ENCODE assay signal across 11 mouse cellular contexts in the genomic region with DNA sequence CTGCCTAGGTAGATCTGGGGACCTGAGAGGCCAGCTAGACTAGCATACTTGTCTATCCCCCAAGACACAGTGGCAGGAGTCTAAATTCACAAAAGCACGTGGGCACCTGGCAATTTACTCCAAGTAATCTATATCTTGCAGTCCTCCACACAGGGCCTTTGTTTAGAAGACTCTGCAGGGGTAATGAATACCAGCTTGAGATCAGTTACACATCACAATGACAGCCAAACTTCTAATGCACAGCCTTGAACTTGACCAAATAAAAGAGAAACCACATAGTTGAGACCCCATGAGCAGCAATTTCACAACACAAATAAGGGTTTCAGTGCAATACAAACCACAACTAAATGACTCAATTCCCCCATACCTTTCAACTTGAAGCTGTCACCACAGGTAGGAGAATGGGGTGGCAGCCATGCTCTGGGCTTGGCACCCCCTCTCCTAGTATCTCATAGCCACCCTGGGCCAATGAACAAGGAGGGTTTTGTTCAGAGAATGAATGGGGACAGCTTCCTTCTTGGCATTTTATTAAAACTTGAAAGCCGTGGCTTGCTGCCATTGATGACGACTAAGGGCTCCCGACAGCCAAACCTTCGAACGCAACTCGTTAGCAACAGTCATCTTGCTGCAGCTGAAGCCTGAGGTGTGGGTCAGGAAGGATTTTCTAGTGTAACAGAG.
A peak's percentile ranks its signal among the peaks of the same experiment; 100 is the strongest.
DNase-seq lines count a peak whose midpoint lies in the region; ATAC-seq and TF ChIP-seq lines count a peak whose summit lies in the region.
"Had no signal": no experiment of that assay in that cellular context is flagged by ENCODE, and none has a peak within 500 bp of the region (broad histone marks: within the 10 kb centered on the region; RNA-seq: fewer than 3 reads in every experiment).

No protein-coding gene starts in this region.

- no peak overlapping the region for H3K4me2 ChIP-seq in hindbrain, embryonic 11.5 days (replicated peaks; ENCODE audit: low read depth, low read length)
- no peak overlapping the region for H3K4me2 ChIP-seq in hindbrain, embryonic 13.5 days
- H3K4me2 ChIP-seq in limb, embryonic 14.5 days (replicated peaks; ENCODE audit: low read depth, low read length, severe bottlenecking), result no peak overlapping the region
- H3K4me2 ChIP-seq in stomach, postnatal 0 days (replicated peaks; ENCODE audit: low read depth), result no peak overlapping the region
- H3K4me2 ChIP-seq: heart, embryonic 11.5 days; liver, embryonic 13.5 days had no signal

- no peak overlapping the region for H3K9ac ChIP-seq in hindbrain, embryonic 11.5 days (ENCODE audit: low read depth, low read length)
- H3K9ac ChIP-seq in hindbrain, embryonic 13.5 days, result no peak overlapping the region
- no peak overlapping the region for H3K9ac ChIP-seq in limb, embryonic 14.5 days (ENCODE audit: low read depth, low read length, severe bottlenecking)
- H3K9ac ChIP-seq in stomach, postnatal 0 days (ENCODE audit: low read length), result no peak overlapping the region
- H3K9ac ChIP-seq: liver, embryonic 13.5 days had no signal

- no peaks in the 10 kb centered on the region for H3K27me3 ChIP-seq in hindbrain, embryonic 10.5 days (ENCODE audit: insufficient read depth, poor library complexity, severe bottlenecking)
- H3K27me3 ChIP-seq in hindbrain, embryonic 11.5 days (ENCODE audit: control insufficient read depth, insufficient read depth, low read length), result no peaks in the 10 kb centered on the region
- no peaks in the 10 kb centered on the region for H3K27me3 ChIP-seq in embryonic facial prominence, embryonic 10.5 days (replicated peaks; ENCODE audit: low read depth, poor library complexity, severe bottlenecking)
- H3K27me3 ChIP-seq in hindbrain, embryonic 13.5 days, result no peaks in the 10 kb centered on the region
- no peaks in the 10 kb centered on the region for H3K27me3 ChIP-seq in limb, embryonic 14.5 days (ENCODE audit: control insufficient read depth, insufficient read depth, low read length)
- no peaks in the 10 kb centered on the region for H3K27me3 ChIP-seq in stomach, postnatal 0 days (ENCODE audit: control insufficient read depth, insufficient read depth, low read length)
- H3K27me3 ChIP-seq: liver, embryonic 13.5 days had no signal

- no peaks in the 10 kb centered on the region for H3K9me3 ChIP-seq in hindbrain, embryonic 10.5 days
- no peaks in the 10 kb centered on the region for H3K9me3 ChIP-seq in hindbrain, embryonic 11.5 days (ENCODE audit: control insufficient read depth, low read length)
- H3K9me3 ChIP-seq in embryonic facial prominence, embryonic 10.5 days, result no peaks in the 10 kb centered on the region
- H3K9me3 ChIP-seq in hindbrain, embryonic 13.5 days, result no peaks in the 10 kb centered on the region
- H3K9me3 ChIP-seq in limb, embryonic 14.5 days (ENCODE audit: control insufficient read depth, low read length), result no peaks in the 10 kb centered on the region
- no peaks in the 10 kb centered on the region for H3K9me3 ChIP-seq in stomach, postnatal 0 days (ENCODE audit: control insufficient read depth, low read length)
- H3K9me3 ChIP-seq: liver, embryonic 13.5 days had no signal

- no peak for ATAC-seq in hindbrain, embryonic 11.5 days (ENCODE audit: low FRiP score)
- ATAC-seq in hindbrain, embryonic 13.5 days (ENCODE audit: low FRiP score), result no peak
- ATAC-seq in limb, embryonic 14.5 days (ENCODE audit: low FRiP score, low read depth), result no peak
- no peak for ATAC-seq in stomach, postnatal 0 days (ENCODE audit: low FRiP score, low TSS enrichment)

- H3K36me3 ChIP-seq in hindbrain, embryonic 10.5 days, result peaks cover 78% of the 10 kb centered on the region
- no peaks in the 10 kb centered on the region for H3K36me3 ChIP-seq in hindbrain, embryonic 11.5 days (ENCODE audit: control insufficient read depth, insufficient read depth, low read length)
- peaks cover 85% of the 10 kb centered on the region for H3K36me3 ChIP-seq in embryonic facial prominence, embryonic 10.5 days (replicated peaks)
- H3K36me3 ChIP-seq in hindbrain, embryonic 13.5 days, result peaks cover 6% of the 10 kb centered on the region; the same call in 1 of the 2 replicates
- peaks cover 52% of the 10 kb centered on the region for H3K36me3 ChIP-seq in limb, embryonic 14.5 days (ENCODE audit: control insufficient read depth, insufficient read depth, low read length)
- peaks cover 25% of the 10 kb centered on the region for H3K36me3 ChIP-seq in stomach, postnatal 0 days (ENCODE audit: control insufficient read depth, insufficient read depth, low read length)

- peak overlapping the region; percentile 80; the same call in 1 of the 2 replicates for H3K27ac ChIP-seq in hindbrain, embryonic 10.5 days
- H3K27ac ChIP-seq in hindbrain, embryonic 11.5 days (ENCODE audit: low read depth, low read length), result no peak overlapping the region
- H3K27ac ChIP-seq in embryonic facial prominence, embryonic 10.5 days (replicated peaks), result 0 out of 2 replicates have a peak overlapping the region, but pooled peaks have one; percentile 54
- peak overlapping the region; percentile 76 for H3K27ac ChIP-seq in hindbrain, embryonic 13.5 days
- H3K27ac ChIP-seq in limb, embryonic 14.5 days (replicated peaks; ENCODE audit: low read depth, low read length), result peak overlapping the region; percentile 48; the same call in 1 of the 2 replicates
- no peak overlapping the region for H3K27ac ChIP-seq in stomach, postnatal 0 days (replicated peaks)
- H3K27ac ChIP-seq: liver, embryonic 13.5 days had no signal

- WGBS in hindbrain, embryonic 10.5 days, result 75% methylated on average over 7 of the region's 7 CpGs
- WGBS in hindbrain, embryonic 11.5 days, result 62% methylated on average over 7 of the region's 7 CpGs
- 71% methylated on average over 7 of the region's 7 CpGs for WGBS in embryonic facial prominence, embryonic 10.5 days
- 43% methylated on average over 7 of the region's 7 CpGs for WGBS in hindbrain, embryonic 13.5 days
- 44% methylated on average over 7 of the region's 7 CpGs for WGBS in limb, embryonic 14.5 days
- 72% methylated on average over 7 of the region's 7 CpGs for WGBS in stomach, postnatal 0 days

- no peak for TF ChIP-seq POLR2A in limb, embryonic 14.5 days (IDR thresholded peaks at IDR 0.05; ENCODE audit: borderline replicate concordance, extremely low read depth, insufficient read depth, insufficient read length)

- no peak for TF ChIP-seq EP300 in stomach, postnatal 0 days (optimal IDR thresholded peaks at IDR 0.05)

- no peak for TF ChIP-seq CTCF in stomach, postnatal 0 days (IDR thresholded peaks at IDR 0.05; ENCODE audit: low read depth)

- no peak overlapping the region for H3K4me3 ChIP-seq in hindbrain, embryonic 10.5 days
- no peak overlapping the region for H3K4me3 ChIP-seq in hindbrain, embryonic 11.5 days (ENCODE audit: low read depth, low read length)
- H3K4me3 ChIP-seq in embryonic facial prominence, embryonic 10.5 days, result no peak overlapping the region
- no peak overlapping the region for H3K4me3 ChIP-seq in hindbrain, embryonic 13.5 days
- H3K4me3 ChIP-seq in limb, embryonic 14.5 days (replicated peaks; ENCODE audit: low read length), result no peak overlapping the region
- no peak overlapping the region for H3K4me3 ChIP-seq in stomach, postnatal 0 days (ENCODE audit: low read depth, low read length)
- H3K4me3 ChIP-seq: liver, embryonic 13.5 days had no signal

- H3K4me1 ChIP-seq in hindbrain, embryonic 10.5 days (replicated peaks), result peaks cover 39% of the 10 kb centered on the region
- H3K4me1 ChIP-seq in hindbrain, embryonic 11.5 days (replicated peaks; ENCODE audit: control insufficient read depth, insufficient read depth, low read length), result peaks cover 5% of the 10 kb centered on the region; the same call in 1 of the 2 replicates
- peaks cover 25% of the 10 kb centered on the region for H3K4me1 ChIP-seq in embryonic facial prominence, embryonic 10.5 days
- H3K4me1 ChIP-seq in hindbrain, embryonic 13.5 days (replicated peaks), result peaks cover 25% of the 10 kb centered on the region
- H3K4me1 ChIP-seq in limb, embryonic 14.5 days (ENCODE audit: control insufficient read depth, insufficient read depth, low read length), result peaks cover 5% of the 10 kb centered on the region; the same call in 1 of the 2 replicates
- no peaks in the 10 kb centered on the region for H3K4me1 ChIP-seq in stomach, postnatal 0 days (replicated peaks; ENCODE audit: control insufficient read depth, insufficient read depth)

- no peak for DNase-seq in hindbrain, embryonic 10.5 days (ENCODE audit: low spot score)
- DNase-seq in hindbrain, embryonic 11.5 days (ENCODE audit: low spot score), result no peak
- no peak for DNase-seq in embryonic facial prominence, embryonic 10.5 days (ENCODE audit: low spot score)
- DNase-seq in limb, embryonic 14.5 days (ENCODE audit: low spot score), result no peak
- DNase-seq in spleen, postnatal 10 days (ENCODE audit: low spot score in 2 of 2), result no peak
- DNase-seq in thymus, adult 18-20 months, result no peak
- no peak for DNase-seq in stomach, postnatal 0 days (ENCODE audit: low spot score)
- DNase-seq: kidney, adult 8-10 months; liver, embryonic 13.5 days had no signal

Comparison
In these comparisons a context has a peak if more than half of its experiments do, and no peak if none do; other contexts are left out.
1. H3K27ac ChIP-seq: peak in hindbrain, embryonic 10.5 days (single experiment), embryonic facial prominence, embryonic 10.5 days (single experiment), hindbrain, embryonic 13.5 days (single experiment) and limb, embryonic 14.5 days (single experiment); none in hindbrain, embryonic 11.5 days (single experiment) and stomach, postnatal 0 days (single experiment).